15 mouse cellular contexts compared by ENCODE assay signal in genomic region chr2:35628656-35629055, GRCm38 (mm10).
DNase-seq lines count a peak whose midpoint lies in the region; ATAC-seq lines count a peak whose summit lies in the region.
"Had no signal": no experiment of that assay in that cellular context is flagged by ENCODE, and none has a peak within 500 bp of the region (broad histone marks: within the 10 kb centered on the region; RNA-seq: fewer than 3 reads in every experiment).

No protein-coding gene starts in this region.

- H3K4me3 ChIP-seq in hindbrain, embryonic 16.5 days (ENCODE audit: low read length): no peak overlapping the region
- no peak overlapping the region for H3K4me3 ChIP-seq in hindbrain, embryonic 12.5 days
- H3K4me3 ChIP-seq: embryonic facial prominence, embryonic 10.5 days; limb, embryonic 12.5 days had no signal

- intact Hi-C loops in heart, postnatal 36 days (cut with DNase I): loop anchor here (5.0 to 10.0 kb wide), 2 partner anchors 81 to 184 kb away; no protein-coding TSS in a partner anchor

- no peaks in the 10 kb centered on the region for H3K27me3 ChIP-seq in hindbrain, embryonic 16.5 days (replicated peaks; ENCODE audit: control insufficient read depth, insufficient read depth, low read length)
- H3K27me3 ChIP-seq in hindbrain, embryonic 12.5 days: no peaks in the 10 kb centered on the region
- H3K27me3 ChIP-seq: limb, embryonic 12.5 days had no signal

- H3K4me2 ChIP-seq in hindbrain, embryonic 16.5 days (ENCODE audit: low read length): no peak overlapping the region
- H3K4me2 ChIP-seq in hindbrain, embryonic 12.5 days (replicated peaks): no peak overlapping the region
- H3K4me2 ChIP-seq: limb, embryonic 12.5 days had no signal

- no peak overlapping the region for H3K27ac ChIP-seq in hindbrain, embryonic 16.5 days (ENCODE audit: low read depth, low read length)
- H3K27ac ChIP-seq in hindbrain, embryonic 12.5 days: no peak overlapping the region
- H3K27ac ChIP-seq: embryonic facial prominence, embryonic 10.5 days; stomach, postnatal 0 days had no signal

- DNase-seq in heart, adult 11 months: peak; percentile 86
- DNase-seq in heart, postnatal 36 days: no peak
- DNase-seq in cerebellum, adult 11 months: peak; percentile 85
- DNase-seq in cerebellum, postnatal 10 days: peak; percentile 86 to 89
- DNase-seq in thymus, postnatal 0 days (ENCODE audit: low spot score): no peak
- DNase-seq: adrenal gland, postnatal 10 days; kidney, adult 8-10 months; kidney, postnatal 4 days; midbrain, embryonic 14.5 days had no signal

- H3K4me1 ChIP-seq in hindbrain, embryonic 16.5 days (ENCODE audit: control insufficient read depth, insufficient read depth, low read depth, low read length): peaks cover 17% of the 10 kb centered on the region
- peaks cover 44% of the 10 kb centered on the region for H3K4me1 ChIP-seq in hindbrain, embryonic 12.5 days

- no peaks in the 10 kb centered on the region for H3K9me3 ChIP-seq in hindbrain, embryonic 16.5 days (ENCODE audit: control insufficient read depth, low read length)
- no peaks in the 10 kb centered on the region for H3K9me3 ChIP-seq in hindbrain, embryonic 12.5 days (replicated peaks)
- H3K9me3 ChIP-seq: embryonic facial prominence, embryonic 10.5 days; G1E; limb, embryonic 12.5 days had no signal

- H3K9ac ChIP-seq in hindbrain, embryonic 16.5 days (ENCODE audit: low read depth, low read length): no peak overlapping the region
- H3K9ac ChIP-seq in hindbrain, embryonic 12.5 days: no peak overlapping the region
- H3K9ac ChIP-seq: limb, embryonic 12.5 days had no signal

- peak; percentile 13; the same call in 1 of the 2 replicates for ATAC-seq in hindbrain, embryonic 16.5 days
- ATAC-seq in hindbrain, embryonic 12.5 days (ENCODE audit: low FRiP score): no peak

- no peaks in the 10 kb centered on the region for H3K36me3 ChIP-seq in hindbrain, embryonic 16.5 days (ENCODE audit: control insufficient read depth, insufficient read depth, low read length)
- H3K36me3 ChIP-seq in hindbrain, embryonic 12.5 days: no peaks in the 10 kb centered on the region
- H3K36me3 ChIP-seq: G1E had no signal

- WGBS in hindbrain, embryonic 16.5 days: 75% methylated on average over 4 of the region's 4 CpGs
- WGBS in hindbrain, embryonic 12.5 days: 85% methylated on average over 4 of the region's 4 CpGs

Comparison
In these comparisons a context has a peak if more than half of its experiments do, and no peak if none do; other contexts are left out.
1. DNase-seq: peak in heart, adult 11 months (single experiment), cerebellum, adult 11 months (single experiment) and cerebellum, postnatal 10 days (2 of 2); none in heart, postnatal 36 days (0 of 2) and thymus, postnatal 0 days (single experiment).